Mouse (Mus musculus) neural tube, embryonic 12.5 days (tissue): ENCODE measurements around the gene Tex52. TPM values are rescaled to one million over a fixed set of nuclear protein-coding genes. Genes with fewer than 3 reads are reported as not detected.
A peak's percentile ranks its signal among the peaks of the same experiment; 100 is the strongest.
"Not testable (repeated sequence)": the region's sequence is repeated elsewhere in the genome, so short reads cannot be mapped to it uniquely, and the experiment has no call there.

Source experiments
- ATAC-seq: fragments of 200-750 bp; cut with Nextera tagmentation; 2 replicates; pipeline ENCODE4 v1.8.0; 2017; ENCODE audit warnings: low read depth, mild to moderate bottlenecking, moderate TSS enrichment, moderate library complexity; ENCODE audit not compliant: low FRiP score
- H3K27ac ChIP-seq: fragments of 300-500 bp; sonication (generic); 2 replicates; pipeline ENCODE4 v1.5.1; 2016
- H3K27me3 ChIP-seq: fragments of 300-500 bp; sonication (generic); replicated peaks from 2 replicates; pipeline ENCODE4 v1.6.1; 2016; ENCODE audit warnings: mild to moderate bottlenecking
- H3K36me3 ChIP-seq: fragments of 300-500 bp; sonication (generic); 2 replicates; pipeline ENCODE4 v1.6.1; 2016; ENCODE audit warnings: mild to moderate bottlenecking
- H3K4me1 ChIP-seq: fragments of 300-500 bp; sonication (generic); 2 replicates; pipeline ENCODE4 v1.6.1; 2016
- H3K4me2 ChIP-seq: fragments of 300-500 bp; sonication (generic); replicated peaks from 2 replicates; pipeline ENCODE4 v1.6.1; 2016; ENCODE audit warnings: mild to moderate bottlenecking
- H3K4me3 ChIP-seq: fragments of 300-500 bp; sonication (generic); 2 replicates; pipeline ENCODE4 v1.5.1; 2016
- H3K9ac ChIP-seq: fragments of 300-500 bp; sonication (generic); 2 replicates; pipeline ENCODE4 v1.6.1; 2016; ENCODE audit warnings: mild to moderate bottlenecking
- H3K9me3 ChIP-seq: fragments of 300-500 bp; sonication (generic); 2 replicates; pipeline ENCODE4 v1.6.1; 2016; ENCODE audit warnings: mild to moderate bottlenecking
- WGBS: fragments of 180-500 bp; shearing (Covaris S2); methylation state at CpG from one replicate; pipeline ENCODE4 v1.1.7; 2016; 5-methylcytosine and 5-hydroxymethylcytosine counted together
- polyA plus RNA-seq: library from polyadenylated mRNA; unstranded; fragments of >200 nt; fragmentation: Nextera tagmentation; extraction: Ambion mirVana; gene quantifications from 2 replicates; pipeline ENCODE4 v1.2.1, GENCODE M21; 2016

Tex52 gene
- polyA plus RNA-seq, 1 experiment from 2014 or later = 0.34 TPM

DNA sequence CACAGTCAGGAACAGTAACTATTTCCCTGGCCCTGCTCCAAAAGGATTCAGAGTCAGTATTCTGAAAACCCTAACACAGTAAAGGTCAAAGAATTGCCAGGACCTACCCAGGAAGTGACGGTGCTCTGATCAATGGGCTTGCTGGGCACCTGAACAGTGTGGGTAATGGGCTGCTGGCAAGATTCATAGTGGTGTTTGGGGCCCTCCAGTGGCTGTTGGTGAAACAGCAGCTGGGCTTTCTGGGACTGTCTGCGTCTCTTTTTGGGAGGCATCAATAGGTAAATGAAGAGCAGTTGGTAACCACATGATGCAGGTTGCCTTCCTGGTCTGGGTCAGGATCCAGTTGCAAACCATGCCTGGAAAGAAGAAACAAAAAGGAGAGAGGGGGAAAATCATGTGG, 16.3 kb upstream of the Tex52 start:
- H3K27me3 ChIP-seq = no peaks in the 10 kb centered on the region
- no peak overlapping the region for H3K9ac ChIP-seq
- H3K4me2 ChIP-seq = no peak overlapping the region
- no peak for ATAC-seq
- peaks cover 24% of the 10 kb centered on the region for H3K36me3 ChIP-seq
- no peak overlapping the region for H3K27ac ChIP-seq
- no peaks in the 10 kb centered on the region for H3K9me3 ChIP-seq
- H3K4me1 ChIP-seq = peaks cover 29% of the 10 kb centered on the region
- WGBS = 19% methylated on average over 2 of the region's 2 CpGs
- no peak overlapping the region for H3K4me3 ChIP-seq

GRCm38 (mm10) chr6:128361901-128362300, 13.4 kb upstream of the Tex52 start:
- peak overlapping the region; percentile 97 for H3K4me2 ChIP-seq
- 18% methylated on average over 9 of the region's 9 CpGs for WGBS
- ATAC-seq = no peak
- H3K27ac ChIP-seq = peak overlapping the region; percentile 88
- peaks cover 31% of the 10 kb centered on the region for H3K36me3 ChIP-seq
- no peaks in the 10 kb centered on the region for H3K9me3 ChIP-seq
- H3K27me3 ChIP-seq = no peaks in the 10 kb centered on the region
- H3K9ac ChIP-seq = peak overlapping the region; percentile 87
- peaks cover 19% of the 10 kb centered on the region for H3K4me1 ChIP-seq
- H3K4me3 ChIP-seq = peak overlapping the region; percentile 84

- WGBS = under 1% methylated on average over 75 of the region's 76 CpGs
- Histone ChIP-seq H3K27me3 (no peaks in the 10 kb centered on the region), H3K4me2 (peak within 1 kb of the TSS; percentile 97), H3K36me3 (peaks cover 30% of the 10 kb centered on the region), H3K27ac (peak within 1 kb of the TSS; percentile 88), H3K9me3 (no peaks in the 10 kb centered on the region), H3K9ac (peak within 1 kb of the TSS; percentile 87), H3K4me1 (peaks cover 19% of the 10 kb centered on the region), H3K4me3 (peak within 1 kb of the TSS; percentile 84)
- ATAC-seq = peak; percentile 88
Observed at GRCm38 (mm10) chr6:128362381-128363006, 12.8 kb upstream of the Tex52 start, which contains the start of the genes Rhno1 and Foxm1. Gene Rhno1 (minus strand): TSS chr6:128362911. Gene Foxm1 (plus strand): TSS chr6:128362967.

- Histone ChIP-seq H3K4me3 (peak overlapping the region; percentile 84), H3K9me3 (no peaks in the 10 kb centered on the region), H3K9ac (peak overlapping the region; percentile 87), H3K27me3 (no peaks in the 10 kb centered on the region), H3K4me2 (peak overlapping the region; percentile 97), H3K27ac (peak overlapping the region; percentile 88), H3K4me1 (peaks cover 19% of the 10 kb centered on the region), H3K36me3 (peaks cover 29% of the 10 kb centered on the region)
- WGBS = 1% methylated on average over 46 of the region's 46 CpGs
- peak; percentile 70 for ATAC-seq
Observed at GRCm38 (mm10) chr6:128363007-128363825, 12.0 kb upstream of the Tex52 start.

DNA sequence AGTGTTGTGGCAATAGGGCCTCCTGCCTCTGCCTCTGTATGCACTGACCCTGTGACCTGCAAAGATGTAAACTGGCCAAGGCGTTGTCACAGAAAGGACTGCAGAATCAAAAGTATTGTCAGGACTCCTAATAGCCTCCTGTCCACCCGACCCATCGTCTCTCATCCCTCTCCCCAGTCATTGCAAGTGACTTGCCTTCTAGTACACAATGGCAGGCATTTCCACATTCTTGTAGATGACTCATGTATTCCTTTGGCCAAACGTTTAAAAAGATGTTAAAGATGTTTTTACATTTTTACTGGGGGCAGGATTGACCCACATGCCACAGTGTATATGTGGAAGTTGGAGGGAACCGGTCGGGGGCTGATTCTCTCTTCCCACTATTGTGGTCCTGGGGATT, 10.5 kb upstream of the Tex52 start:
- 76% methylated on average over 6 of the region's 6 CpGs for WGBS
- ATAC-seq = no peak
- no peak overlapping the region for H3K9ac ChIP-seq
- H3K27me3 ChIP-seq = no peaks in the 10 kb centered on the region
- no peak overlapping the region for H3K27ac ChIP-seq
- H3K36me3 ChIP-seq = peaks cover 30% of the 10 kb centered on the region
- H3K4me3 ChIP-seq = no peak overlapping the region
- no peaks in the 10 kb centered on the region for H3K9me3 ChIP-seq
- H3K4me1 ChIP-seq = peaks cover 19% of the 10 kb centered on the region
- peak overlapping the region; percentile 19; the same call in 1 of the 2 replicates for H3K4me2 ChIP-seq

GRCm38 (mm10) chr6:128366466-128366865, 8.8 kb upstream of the Tex52 start:
- WGBS = 96% methylated on average over 5 of the region's 5 CpGs
- peaks cover 48% of the 10 kb centered on the region for H3K36me3 ChIP-seq
- no peak for ATAC-seq

GRCm38 (mm10) chr6:128370040-128370439, 5.2 kb upstream of the Tex52 start:
- 92% methylated on average over 5 of the region's 5 CpGs for WGBS

More at GRCm38 (mm10) chr6:128366466-128366865, 8.8 kb upstream of the Tex52 start:
- H3K4me2 ChIP-seq = no peak overlapping the region
- no peak overlapping the region for H3K4me3 ChIP-seq
- peaks cover 10% of the 10 kb centered on the region for H3K4me1 ChIP-seq
- H3K27ac ChIP-seq = no peak overlapping the region
- no peak overlapping the region for H3K9ac ChIP-seq
- no peaks in the 10 kb centered on the region for H3K9me3 ChIP-seq
- no peaks in the 10 kb centered on the region for H3K27me3 ChIP-seq

DNA sequence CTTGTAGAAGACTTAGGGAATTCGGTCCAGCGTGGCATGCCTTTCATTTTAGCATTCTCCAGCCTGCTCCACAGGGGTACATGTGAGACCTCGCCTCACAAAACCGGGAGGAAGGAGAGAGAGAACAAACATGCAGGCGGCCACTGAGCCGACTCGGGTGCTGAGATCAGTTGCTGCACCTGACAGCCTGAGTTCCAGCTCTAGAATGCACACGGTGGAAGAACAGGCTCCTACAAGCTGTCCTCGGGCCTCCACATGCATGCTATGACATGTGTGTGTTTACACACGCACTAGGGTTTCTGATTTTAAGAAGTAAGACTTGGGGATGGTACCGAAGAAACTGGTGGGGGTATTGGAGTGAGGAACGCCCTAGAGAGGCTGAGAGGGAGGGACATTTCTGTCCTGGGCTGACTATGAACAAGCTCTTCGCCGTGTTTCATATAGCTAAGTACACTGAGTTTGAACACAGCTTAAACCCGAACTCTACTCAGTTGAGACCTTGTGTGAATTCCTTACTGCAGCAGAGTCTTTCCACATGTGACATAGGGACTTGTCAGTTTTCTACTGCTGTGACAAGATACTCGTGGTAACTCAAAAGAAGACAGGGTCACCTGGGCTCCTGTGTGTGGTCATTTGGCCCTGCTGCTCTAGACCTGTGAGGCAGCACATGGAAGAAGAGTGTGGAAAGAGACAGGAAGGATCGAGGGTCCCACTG, 1.3 kb downstream of the Tex52 start:
- Histone ChIP-seq H3K27ac (no peak overlapping the region), H3K9ac (no peak overlapping the region), H3K36me3 (peaks cover 39% of the 10 kb centered on the region), H3K4me2 (no peak overlapping the region), H3K27me3 (no peaks in the 10 kb centered on the region), H3K4me3 (no peak overlapping the region), H3K4me1 (peaks cover 10% of the 10 kb centered on the region; the same call in 1 of the 2 replicates), H3K9me3 (no peaks in the 10 kb centered on the region)
- no peak for ATAC-seq
- WGBS = 91% methylated on average over 17 of the region's 17 CpGs

More at GRCm38 (mm10) chr6:128370040-128370439, 5.2 kb upstream of the Tex52 start:
- H3K27ac ChIP-seq = no peak overlapping the region
- H3K9me3 ChIP-seq = no peaks in the 10 kb centered on the region
- H3K36me3 ChIP-seq = peaks cover 84% of the 10 kb centered on the region
- peaks cover 8% of the 10 kb centered on the region; the same call in 1 of the 2 replicates for H3K4me1 ChIP-seq
- H3K9ac ChIP-seq = no peak overlapping the region
- no peak overlapping the region for H3K4me3 ChIP-seq
- ATAC-seq = no peak
- no peak overlapping the region for H3K4me2 ChIP-seq
- no peaks in the 10 kb centered on the region for H3K27me3 ChIP-seq

DNA sequence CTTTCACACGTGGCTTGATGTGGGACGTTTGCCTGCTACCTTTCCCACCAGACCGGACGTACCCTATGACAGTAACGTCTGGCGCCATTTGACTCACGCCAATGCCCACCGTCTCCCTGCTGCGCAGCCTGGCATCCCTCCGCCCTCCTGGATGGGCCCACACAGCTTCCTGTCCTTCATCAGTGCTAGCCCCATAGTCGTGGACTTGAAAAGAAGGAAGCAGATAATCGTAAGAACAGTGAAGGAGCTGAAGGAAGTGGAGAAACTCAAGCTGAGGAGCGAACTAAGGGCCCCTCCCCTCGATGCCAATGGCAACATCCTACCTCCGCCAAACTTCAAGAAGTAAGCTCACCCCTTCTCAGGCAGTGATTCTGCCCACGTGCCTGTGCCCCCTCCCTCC, 4.4 kb downstream of the Tex52 start:
- Histone ChIP-seq H3K4me1 (peaks cover 6% of the 10 kb centered on the region; the same call in 1 of the 2 replicates), H3K27me3 (no peaks in the 10 kb centered on the region), H3K9me3 (no peaks in the 10 kb centered on the region), H3K9ac (no peak overlapping the region), H3K36me3 (peaks cover 8% of the 10 kb centered on the region), H3K27ac (no peak overlapping the region), H3K4me3 (no peak overlapping the region), H3K4me2 (no peak overlapping the region)
- 89% methylated on average over 16 of the region's 16 CpGs for WGBS
- no peak for ATAC-seq

- not testable (repeated sequence) for H3K36me3 ChIP-seq, ATAC-seq, H3K4me3 ChIP-seq, H3K9ac ChIP-seq, H3K4me2 ChIP-seq, H3K27ac ChIP-seq, H3K9me3 ChIP-seq, H3K4me1 ChIP-seq, H3K27me3 ChIP-seq
- 60% methylated on average over 1 of the region's 1 CpGs for WGBS
Observed at GRCm38 (mm10) chr6:128380594-128381167, 5.4 kb downstream of the Tex52 start.

- Histone ChIP-seq H3K9ac (no peak overlapping the region), H3K4me3 (no peak overlapping the region), H3K4me2 (no peak overlapping the region), H3K27me3 (no peaks in the 10 kb centered on the region), H3K27ac (no peak overlapping the region), H3K4me1 (no peaks in the 10 kb centered on the region), H3K9me3 (no peaks in the 10 kb centered on the region), H3K36me3 (peaks cover 3% of the 10 kb centered on the region; the same call in 1 of the 2 replicates)
- ATAC-seq = no peak
- 78% methylated on average over 3 of the region's 3 CpGs for WGBS
Observed at GRCm38 (mm10) chr6:128381254-128381653, 6.0 kb downstream of the Tex52 start.
